Mouse (Mus musculus) midbrain, embryonic 16.5 days (tissue): ENCODE data around the gene Vmn2r40. TPM values are rescaled to one million over a fixed set of nuclear protein-coding genes. Genes with fewer than 3 reads are reported as not detected.
"Not testable (repeated sequence)": the region's sequence is repeated elsewhere in the genome, so short reads cannot be mapped to it uniquely, and the experiment has no call there.

Experiments used
- ATAC-seq: fragments of 200-750 bp; cut with Nextera tagmentation; 2 replicates; pipeline ENCODE4 v1.8.0; 2017; ENCODE audit warnings: moderate TSS enrichment
- H3K27ac ChIP-seq: fragments of 300-500 bp; sonication (generic); 2 replicates; pipeline ENCODE4 v1.5.1; 2014; ENCODE audit warnings: mild to moderate bottlenecking, low read length, mixed read lengths
- H3K27me3 ChIP-seq: fragments of 300-500 bp; sonication (generic); 2 replicates; pipeline ENCODE4 v1.6.1; 2014; ENCODE audit warnings: low read depth, low read length, mixed read lengths; ENCODE audit not compliant: control insufficient read depth, insufficient read depth
- H3K36me3 ChIP-seq: fragments of 300-500 bp; sonication (generic); 2 replicates; pipeline ENCODE4 v1.6.1; 2014; ENCODE audit warnings: mild to moderate bottlenecking, low read length, moderate library complexity, mixed read lengths; ENCODE audit not compliant: control insufficient read depth, insufficient read depth
- H3K4me1 ChIP-seq: fragments of 300-500 bp; sonication (generic); 2 replicates; pipeline ENCODE4 v1.6.1; 2014; ENCODE audit warnings: mild to moderate bottlenecking, low read length, mixed read lengths; ENCODE audit not compliant: control insufficient read depth, insufficient read depth
- H3K4me2 ChIP-seq: fragments of 300-500 bp; sonication (generic); 2 replicates; pipeline ENCODE4 v1.6.1; 2014; ENCODE audit warnings: mild to moderate bottlenecking, low read length, mixed read lengths
- H3K4me3 ChIP-seq: fragments of 300-500 bp; sonication (generic); 2 replicates; pipeline ENCODE4 v1.5.1; 2014; ENCODE audit warnings: low read depth, mild to moderate bottlenecking, low read length, moderate library complexity, mixed read lengths
- H3K9ac ChIP-seq: fragments of 300-500 bp; sonication (generic); 2 replicates; pipeline ENCODE4 v1.6.1; 2014; ENCODE audit warnings: low read depth, low read length, mixed read lengths
- H3K9me3 ChIP-seq: fragments of 300-500 bp; sonication (generic); replicated peaks from 2 replicates; pipeline ENCODE4 v1.6.1; 2014; ENCODE audit warnings: mild to moderate bottlenecking, low read length, mixed read lengths; ENCODE audit not compliant: control insufficient read depth, poor library complexity, severe bottlenecking
- WGBS: fragments of 180-500 bp; shearing (Covaris S2); extraction: QIAGEN DNeasy Blood & Tissue Kit; methylation state at CpG from one replicate; pipeline ENCODE4 v1.1.7; 2014; 5-methylcytosine and 5-hydroxymethylcytosine counted together
- polyA plus RNA-seq: library from polyadenylated mRNA; unstranded; fragments of >200 nt; fragmentation: Nextera tagmentation; extraction: Ambion mirVana; gene quantifications from 2 replicates; pipeline ENCODE4 v1.2.1, GENCODE M21; 2015

The Vmn2r40 gene
- not detected in 2 replicates for polyA plus RNA-seq

DNA sequence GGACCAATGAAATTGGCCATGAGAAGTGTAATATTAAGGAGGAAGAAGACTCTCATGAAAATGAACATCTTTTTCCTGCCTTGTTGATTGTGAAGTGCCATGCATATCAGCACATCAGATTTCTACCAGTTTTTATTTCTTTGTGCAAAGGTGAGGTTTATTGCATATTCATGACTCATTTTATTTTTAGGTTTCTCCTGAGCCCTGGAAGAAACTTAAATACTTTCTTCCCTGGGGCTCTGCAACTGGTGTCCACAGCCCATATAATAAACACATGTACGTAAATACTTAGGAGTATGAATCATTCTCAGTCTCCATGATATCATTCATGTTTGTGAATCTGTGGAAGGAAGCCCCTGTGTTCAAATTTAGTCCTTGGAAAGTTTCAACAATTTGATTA, at the start of gene Vmn2r40:
Gene Vmn2r40, minus strand, starts transcription at position 101 of the 400 bp plus-strand sequence.
- H3K4me1 ChIP-seq, H3K9me3 ChIP-seq, H3K4me3 ChIP-seq, H3K36me3 ChIP-seq, H3K27me3 ChIP-seq, H3K9ac ChIP-seq, H3K27ac ChIP-seq, ATAC-seq, H3K4me2 ChIP-seq: not testable (repeated sequence)
- no CpG with 5 or more reads among the region's 1 CpGs for WGBS

Other genes starting within 250 kb of the Vmn2r40 start
- not detected in 2 replicates for gene Vmn2r39, start 99.4 kb upstream of the Vmn2r40 start, polyA plus RNA-seq
- not detected in 2 replicates for gene Vmn2r38, start 166.4 kb upstream of the Vmn2r40 start, polyA plus RNA-seq